Mouse (Mus musculus): Measurements from ENCODE around the gene Prr5.

The Prr5 gene

GRCm38 (mm10) chr15:84679794-84680193 is 10.4 kb downstream of the Prr5 start:
- no peak for DNase-seq (ENCODE audit: extremely low spot score, low spot score)

- DNase-seq (ENCODE audit: extremely low spot score, low spot score): peak; percentile 96
Observed at GRCm38 (mm10) chr15:84680545-84681454, 11.4 kb downstream of the Prr5 start.

- DNase-seq (ENCODE audit: extremely low spot score, low spot score): peak; percentile 80
Observed at GRCm38 (mm10) chr15:84681455-84682193, 12.2 kb downstream of the Prr5 start.

- no peak for DNase-seq (ENCODE audit: extremely low spot score, low spot score)
Observed at GRCm38 (mm10) chr15:84682206-84682605, 12.8 kb downstream of the Prr5 start.

- DNase-seq (ENCODE audit: extremely low spot score, low spot score): no peak
Observed at GRCm38 (mm10) chr15:84682821-84683220, 13.4 kb downstream of the Prr5 start.

GRCm38 (mm10) chr15:84684520-84684919 is 15.1 kb downstream of the Prr5 start:
- no peak for DNase-seq (ENCODE audit: extremely low spot score, low spot score)

GRCm38 (mm10) chr15:84685417-84685816 is 16.0 kb downstream of the Prr5 start:
- no peak for DNase-seq (ENCODE audit: extremely low spot score, low spot score)

- no peak for DNase-seq (ENCODE audit: extremely low spot score, low spot score)
Observed at GRCm38 (mm10) chr15:84687904-84688303, 18.5 kb downstream of the Prr5 start.

- DNase-seq (ENCODE audit: extremely low spot score, low spot score): no peak
Observed at GRCm38 (mm10) chr15:84689356-84689755, 19.9 kb downstream of the Prr5 start.

- no peak for DNase-seq (ENCODE audit: extremely low spot score, low spot score)
Observed at GRCm38 (mm10) chr15:84691513-84691912, 22.1 kb downstream of the Prr5 start.

GRCm38 (mm10) chr15:84692645-84693044 is 23.2 kb downstream of the Prr5 start:
- no peak for DNase-seq (ENCODE audit: extremely low spot score, low spot score)

- no peak for DNase-seq (ENCODE audit: extremely low spot score, low spot score)
Observed at GRCm38 (mm10) chr15:84696021-84696420, 26.6 kb downstream of the Prr5 start.

- DNase-seq (ENCODE audit: extremely low spot score, low spot score): no peak
Observed at GRCm38 (mm10) chr15:84697611-84698011, 28.2 kb downstream of the Prr5 start.

- DNase-seq (ENCODE audit: extremely low spot score, low spot score): no peak
Observed at GRCm38 (mm10) chr15:84698189-84698588, 28.8 kb downstream of the Prr5 start.

- DNase-seq (ENCODE audit: extremely low spot score, low spot score): peak; percentile 78
Observed at GRCm38 (mm10) chr15:84700147-84700794, 30.9 kb downstream of the Prr5 start.

GRCm38 (mm10) chr15:84701947-84702346 is 32.5 kb downstream of the Prr5 start:
- no peak for DNase-seq (ENCODE audit: extremely low spot score, low spot score)

GRCm38 (mm10) chr15:84702391-84703345 is 33.2 kb downstream of the Prr5 start:
- no peak for DNase-seq (ENCODE audit: extremely low spot score, low spot score)

GRCm38 (mm10) chr15:84703992-84704391 is 34.6 kb downstream of the Prr5 start:
- no peak for DNase-seq (ENCODE audit: extremely low spot score, low spot score)

- no peak for DNase-seq (ENCODE audit: extremely low spot score, low spot score)
Observed at GRCm38 (mm10) chr15:84705351-84705901, 36.0 kb downstream of the Prr5 start.

GRCm38 (mm10) chr15:84706983-84707619 is 37.7 kb downstream of the Prr5 start:
- no peak for DNase-seq (ENCODE audit: extremely low spot score, low spot score)
